Mouse (Mus musculus) embryonic stem cell, embryonic (primary cell): ENCODE results near the gene Zfp54.
"Not testable (repeated sequence)": the region's sequence is repeated elsewhere in the genome, so short reads cannot be mapped to it uniquely, and the experiment has no call there.

Experiments used
- CTCF ChIA-PET, 4 experiments: fragments of 300-600 bp in 2 of 4; fragments of 350-600 bp in 2 of 4; sonication (Branson Sonifier 250); formaldehyde crosslinking; loops; one replicate each; lab custom pipeline; 2022; ENCODE audit warnings: inconsistent platforms in 2 of 4; lab: Charles Lee
- POLR2A ChIA-PET, 4 experiments: fragments of 300-600 bp in 2 of 4; fragments of 350-600 bp in 2 of 4; sonication (Branson Sonifier 250); formaldehyde crosslinking; loops; one replicate each; lab custom pipeline; 2022; ENCODE audit warnings: antibody characterized with exemption in 4 of 4, inconsistent platforms in 1 of 4; lab: Charles Lee

Gene Zfp54

GRCm38 (mm10) chr17:21422664-21423599 is at the start of gene Zfp54:
TSS of gene Zfp54 (plus strand) at chr17:21423227.
- ChIA-PET POLR2A (interaction anchor here (0.6 to 3.0 kb wide), 21 partner anchors 14 to 568 kb away, joined by 3 to 18 read pairs (median 4); partner anchors contain the start of genes Zfp948 (in 3 of the 4), Zfp51 (in 2 of the 4), Ppp2r1a (in 1 of the 4) and Zfp160 (in 1 of the 4)), CTCF (interaction anchor here (0.5 to 2.4 kb wide), 26 partner anchors 14 to 447 kb away, joined by 3 to 17 read pairs (median 4); partner anchors contain the start of genes Zfp51 (in 3 of the 4), Zfp52 (in 1 of the 4), Zfp677 (in 1 of the 4) and Zfp948 (in 1 of the 4))

- ChIA-PET CTCF (no interaction called here), POLR2A (no interaction called here)
Measured at GRCm38 (mm10) chr17:21375311-21375710, 47.7 kb upstream of the Zfp54 start.

- POLR2A ChIA-PET = interaction anchor here in 1 of 4 experiments (1.0 to 1.4 kb wide), 2 partner anchors 40 to 67 kb away, joined by 3 read pairs; partner anchors contain the start of genes Zfp51 and Zfp54
- CTCF ChIA-PET = interaction anchor here in 2 of 4 experiments (1.1 to 1.7 kb wide), 5 partner anchors 39 to 152 kb away, joined by 3 to 8 read pairs (median 4); partner anchors contain the start of genes Zfp52 (in 1 of the 2) and Zfp54 (in 1 of the 2)
Measured at GRCm38 (mm10) chr17:21383391-21384056, 39.5 kb upstream of the Zfp54 start, which contains the start of gene Zfp677. TSS of gene Zfp677 (plus strand) at chr17:21383748.

- ChIA-PET CTCF (interaction anchor here in 2 of 4 experiments (1.1 to 1.7 kb wide), 4 partner anchors 112 to 152 kb away, joined by 3 to 8 read pairs (median 4); partner anchors contain the start of gene Zfp52 (in 1 of the 2)), POLR2A (interaction anchor here in 1 of 4 experiments (1.0 to 1.4 kb wide), 2 partner anchors 39 to 67 kb away, joined by 3 read pairs; partner anchors contain the start of genes Zfp51 and Zfp54)
Measured at GRCm38 (mm10) chr17:21384057-21384411, 39.0 kb upstream of the Zfp54 start.

- ChIA-PET CTCF (interaction anchor here in 1 of 4 experiments (0.7 kb wide), 1 partner anchor 140 kb away, joined by 4 read pairs; no protein-coding TSS in a partner anchor), POLR2A (interaction anchor here in 3 of 4 experiments (0.5 to 2.1 kb wide), 5 partner anchors 11 to 314 kb away, joined by 3 to 11 read pairs (median 3); partner anchors contain the start of genes Zfp51 (in 2 of the 3) and Zfp54 (in 1 of the 3))
Measured at GRCm38 (mm10) chr17:21438806-21439400, 15.9 kb downstream of the Zfp54 start.

- ChIA-PET POLR2A (interaction anchor here in 3 of 4 experiments (0.8 to 2.3 kb wide), 20 partner anchors 10 to 504 kb away, joined by 3 to 18 read pairs (median 6); partner anchors contain the start of genes Zfp53 (in 2 of the 3), Zfp54 (in 2 of the 3), Ppp2r1a (in 1 of the 3) and Zfp160 (in 1 of the 3)), CTCF (interaction anchor here in 2 of 4 experiments (1.1 to 2.2 kb wide), 7 partner anchors 9 to 505 kb away, joined by 3 to 11 read pairs (median 4); partner anchors contain the start of genes Zfp54 (in 2 of the 2), Ppp2r1a (in 1 of the 2) and Zfp52 (in 1 of the 2))
Measured at GRCm38 (mm10) chr17:21449669-21450068, 26.6 kb downstream of the Zfp54 start.

GRCm38 (mm10) chr17:21450138-21450704 is 27.2 kb downstream of the Zfp54 start, which contains the start of gene Zfp51:
TSS of gene Zfp51 (plus strand) at chr17:21450374.
- ChIA-PET CTCF (interaction anchor here (0.6 to 2.2 kb wide), 14 partner anchors 10 to 247 kb away, joined by 3 to 11 read pairs (median 4); partner anchors contain the start of genes Zfp54 (in 3 of the 4) and Zfp52 (in 1 of the 4)), POLR2A (interaction anchor here in 3 of 4 experiments (0.8 to 2.3 kb wide), 34 partner anchors 9 to 505 kb away, joined by 3 to 18 read pairs (median 4); partner anchors contain the start of genes Zfp53 (in 3 of the 3), Zfp948 (in 3 of the 3), Ppp2r1a (in 2 of the 3) and Zfp52 (in 2 of the 3))

GRCm38 (mm10) chr17:21463550-21463949 is 40.5 kb downstream of the Zfp54 start:
- CTCF ChIA-PET = no interaction called here
- POLR2A ChIA-PET = no interaction called here

- CTCF ChIA-PET = interaction anchor here in 1 of 4 experiments (0.6 to 0.7 kb wide), 2 partner anchors 26 to 31 kb away, joined by 3 to 4 read pairs; no protein-coding TSS in a partner anchor
- POLR2A ChIA-PET = interaction anchor here (0.9 to 2.1 kb wide), 5 partner anchors 16 to 23 kb away, joined by 3 to 7 read pairs (median 3); partner anchors contain the start of gene Zfp53 (in 1 of the 4)
Measured at GRCm38 (mm10) chr17:21472032-21472652, 49.1 kb downstream of the Zfp54 start.

- ChIA-PET POLR2A (interaction anchor here (0.9 to 2.1 kb wide), 10 partner anchors 10 to 528 kb away, joined by 3 to 7 read pairs (median 5); partner anchors contain the start of genes Zfp51 (in 2 of the 4), Zfp53 (in 2 of the 4) and Ppp2r1a (in 1 of the 4)), CTCF (interaction anchor here in 2 of 4 experiments (0.6 to 0.8 kb wide), 3 partner anchors 22 to 31 kb away, joined by 3 to 4 read pairs (median 3); partner anchors contain the start of gene Zfp51 (in 1 of the 2))
Measured at GRCm38 (mm10) chr17:21472653-21473307, 49.8 kb downstream of the Zfp54 start.

- CTCF ChIA-PET = interaction anchor here in 1 of 4 experiments (0.8 kb wide), 1 partner anchor 23 kb away, joined by 3 read pairs; the partner anchor contains the start of gene Zfp51
- POLR2A ChIA-PET = interaction anchor here in 3 of 4 experiments (0.7 to 2.1 kb wide), 9 partner anchors 9 to 529 kb away, joined by 3 to 7 read pairs (median 5); partner anchors contain the start of genes Zfp51 (in 2 of the 3), Zfp53 (in 2 of the 3) and Ppp2r1a (in 1 of the 3)
Measured at GRCm38 (mm10) chr17:21473362-21474190, 50.5 kb downstream of the Zfp54 start.

- CTCF ChIA-PET = not testable (repeated sequence)
- POLR2A ChIA-PET = interaction anchor here in 1 of 4 experiments (0.8 kb wide), 1 partner anchor 24 kb away, joined by 4 read pairs; the partner anchor contains the start of gene Zfp51
Measured at GRCm38 (mm10) chr17:21474729-21475128, 51.7 kb downstream of the Zfp54 start.

- POLR2A ChIA-PET = interaction anchor here in 1 of 4 experiments (0.8 kb wide), 1 partner anchor 25 kb away, joined by 4 read pairs; the partner anchor contains the start of gene Zfp51
- CTCF ChIA-PET = not testable (repeated sequence)
Measured at GRCm38 (mm10) chr17:21475290-21475689, 52.3 kb downstream of the Zfp54 start.

GRCm38 (mm10) chr17:21476351-21476750 is 53.3 kb downstream of the Zfp54 start:
- POLR2A ChIA-PET, CTCF ChIA-PET: not testable (repeated sequence)
